Mouse (Mus musculus): Measurements from ENCODE around the gene Timm10b.

DNA sequence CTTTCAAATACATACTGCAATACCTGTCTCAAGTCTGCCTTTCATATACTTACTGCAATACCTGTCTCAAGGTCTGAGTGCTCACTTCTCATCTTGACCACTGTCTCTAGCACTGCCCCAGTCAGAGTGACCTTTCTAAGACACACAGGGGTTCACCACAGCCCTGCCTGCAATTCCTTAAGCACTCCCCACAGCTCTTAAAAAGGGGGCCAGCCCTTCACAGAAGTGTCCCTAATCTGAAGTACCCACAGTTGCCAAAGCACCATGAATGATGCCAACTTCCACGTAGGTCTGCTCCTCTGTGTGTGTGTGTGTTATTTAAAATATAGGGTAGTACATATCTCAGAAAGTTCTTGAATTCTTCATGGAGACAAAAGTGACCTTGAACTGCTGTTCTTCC lies 28.1 kb upstream of the Timm10b start:
- TF ChIP-seq CTCF (conservative IDR thresholded peaks at IDR 0.05; ENCODE audit: insufficient read depth, insufficient read length, low read depth, low read length) (no peak), POLR2A (IDR thresholded peaks at IDR 0.05; ENCODE audit: low read depth, low read length) (no peak)
